Mouse (Mus musculus) testis, adult 2 months (tissue): Measurements from ENCODE around the gene Carm1. TPM values are rescaled to one million over a fixed set of nuclear protein-coding genes. Genes with fewer than 3 reads are reported as not detected.

Experiments
- H3K27ac ChIP-seq: fragments of 200-500 bp; 2 replicates; pipeline ENCODE4 v1.5.1; 2012; ENCODE audit warnings: low read depth, low read length; ENCODE audit not compliant: control insufficient read depth, insufficient read depth
- H3K27me3 ChIP-seq: fragments of 200-500 bp; 2 replicates; pipeline ENCODE4 v1.6.1; 2012; ENCODE audit warnings: mild to moderate bottlenecking, low read length, moderate library complexity; ENCODE audit not compliant: control insufficient read depth, insufficient read depth
- H3K36me3 ChIP-seq: fragments of 200-500 bp; 2 replicates; pipeline ENCODE4 v1.6.1; 2012; ENCODE audit warnings: mild to moderate bottlenecking, low read length; ENCODE audit not compliant: control insufficient read depth, insufficient read depth
- H3K4me1 ChIP-seq: fragments of 200-500 bp; 2 replicates; pipeline ENCODE4 v1.6.1; 2012; ENCODE audit warnings: low read length; ENCODE audit not compliant: control insufficient read depth, insufficient read depth
- H3K4me3 ChIP-seq: fragments of 200-500 bp; 2 replicates; pipeline ENCODE4 v1.5.1; 2012; ENCODE audit warnings: low read depth, mild to moderate bottlenecking, low read length, moderate library complexity, mixed read lengths; ENCODE audit not compliant: control insufficient read depth
- CTCF ChIP-seq: fragments of 200-500 bp; IDR thresholded peaks from 2 replicates; pipeline ENCODE4 v1.5.1; 2012; ENCODE audit warnings: low read depth, mild to moderate bottlenecking, inconsistent platforms, low read length, moderate library complexity; ENCODE audit not compliant: control insufficient read depth, insufficient read depth, insufficient replicate concordance
- POLR2A ChIP-seq: fragments of 200-500 bp; IDR thresholded peaks from 2 replicates; pipeline ENCODE4 v1.6.1; 2012; ENCODE audit warnings: low read depth, mild to moderate bottlenecking, inconsistent platforms, low read length, moderate library complexity; ENCODE audit not compliant: control insufficient read depth
- polyA plus RNA-seq: library from polyadenylated mRNA; depleted of rRNA; stranded (reverse); fragments of >200 nt; gene quantifications from 2 replicates; pipeline ENCODE4 v1.2.3, GENCODE M21; 2012; rRNA removed

The Carm1 gene
- polyA plus RNA-seq, 1 experiment: 240 TPM

- Histone ChIP-seq H3K27ac (no peak overlapping the region), H3K36me3 (peaks cover 10% of the 10 kb centered on the region), H3K4me3 (no peak overlapping the region)
These were observed 92.3 kb downstream of the Carm1 start for GRCm38 (mm10) chr9:21639031-21639430.

More at GRCm38 (mm10) chr9:21639031-21639430, 92.3 kb downstream of the Carm1 start:
- no peak for TF ChIP-seq POLR2A
- no peak for TF ChIP-seq CTCF
- H3K4me1 ChIP-seq: no peaks in the 10 kb centered on the region
- no peaks in the 10 kb centered on the region for H3K27me3 ChIP-seq

Other genes with a start within 250 kb of the Carm1 start
- 3.0 and 3.8 TPM in 2 replicates for gene Ap1m2, start 234.6 kb upstream of the Carm1 start, polyA plus RNA-seq
- 35.1 and 47.1 TPM in 2 replicates for gene Slc44a2, start 226.2 kb upstream of the Carm1 start, polyA plus RNA-seq
- gene Ilf3, start 179.0 kb upstream of the Carm1 start, polyA plus RNA-seq: 81.9 and 82.1 TPM in 2 replicates
- 19.6 and 23.2 TPM in 2 replicates for gene Qtrt1, start 135.1 kb upstream of the Carm1 start, polyA plus RNA-seq
- 158 and 183 TPM in 2 replicates for gene Dnm2, start 122.0 kb upstream of the Carm1 start, polyA plus RNA-seq
- 21.3 and 22.4 TPM in 2 replicates for gene Tmed1, start 36.6 kb upstream of the Carm1 start, polyA plus RNA-seq
- 0.17 and 0.23 TPM in 2 replicates for gene AB124611, start 20.7 kb upstream of the Carm1 start, polyA plus RNA-seq
- gene Timm29, start 45.8 kb downstream of the Carm1 start, polyA plus RNA-seq: 16.5 and 17.0 TPM in 2 replicates
- 33.8 and 35.6 TPM in 2 replicates for gene Yipf2, start 45.9 kb downstream of the Carm1 start, polyA plus RNA-seq
- 44.4 and 45.4 TPM in 2 replicates for gene Smarca4, start 69.3 kb downstream of the Carm1 start, polyA plus RNA-seq
- 2.9 TPM in 2 replicates for gene Ldlr, start 176.6 kb downstream of the Carm1 start, polyA plus RNA-seq
- gene Spc24, start 213.4 kb downstream of the Carm1 start, polyA plus RNA-seq: 16.5 and 17.1 TPM in 2 replicates